ENCODE assay signal across 15 mouse cellular contexts in genomic region chr13:11927727-11928126, GRCm38 (mm10).
DNase-seq lines count a peak whose midpoint lies in the region; ATAC-seq and TF ChIP-seq lines count a peak whose summit lies in the region.
"Had no signal": no experiment of that assay in that cellular context is flagged by ENCODE, and none has a peak within 500 bp of the region (broad histone marks: within the 10 kb centered on the region; RNA-seq: fewer than 3 reads in every experiment).

No protein-coding gene starts in this region.

- H3K4me3 ChIP-seq in gastrocnemius, adult 2 months: no peak overlapping the region
- H3K4me3 ChIP-seq in liver, postnatal 0 days (ENCODE audit: low read depth, low read length): no peak overlapping the region
- H3K4me3 ChIP-seq in liver, embryonic 12.5 days: no peak overlapping the region
- H3K4me3 ChIP-seq in ES-Bruce4 (ENCODE audit: low read depth, low read length): no peak overlapping the region
- H3K4me3 ChIP-seq: limb, embryonic 15.5 days; lung, embryonic 15.5 days had no signal

- no peak for ATAC-seq in liver, postnatal 0 days
- no peak for ATAC-seq in liver, embryonic 12.5 days

- 63% methylated on average over 4 of the region's 4 CpGs for WGBS in liver, postnatal 0 days (ENCODE audit: insufficient replicate concordance)
- 63% methylated on average over 4 of the region's 4 CpGs for WGBS in liver, embryonic 12.5 days (ENCODE audit: insufficient replicate concordance)

- no peaks in the 10 kb centered on the region for H3K4me1 ChIP-seq in liver, postnatal 0 days (ENCODE audit: insufficient read depth)
- H3K4me1 ChIP-seq in liver, embryonic 12.5 days: peaks cover 12% of the 10 kb centered on the region; the same call in 1 of the 2 replicates
- H3K4me1 ChIP-seq in ES-Bruce4 (ENCODE audit: control insufficient read depth, insufficient read depth, low read length): no peaks in the 10 kb centered on the region
- H3K4me1 ChIP-seq: limb, embryonic 15.5 days; lung, embryonic 15.5 days had no signal

- no peak for TF ChIP-seq POLR2A in ES-Bruce4 (IDR thresholded peaks at IDR 0.05; ENCODE audit: insufficient read depth, low read length)

- no peaks in the 10 kb centered on the region for H3K9me3 ChIP-seq in liver, postnatal 0 days (ENCODE audit: low read length)
- no peaks in the 10 kb centered on the region for H3K9me3 ChIP-seq in liver, embryonic 12.5 days (replicated peaks)
- no peaks in the 10 kb centered on the region for H3K9me3 ChIP-seq in ES-Bruce4 (replicated peaks; ENCODE audit: control insufficient read depth, insufficient read depth, low read length, poor library complexity, severe bottlenecking)
- H3K9me3 ChIP-seq: limb, embryonic 15.5 days; lung, embryonic 15.5 days had no signal

- peak; percentile 3; the same call in 1 of the 2 replicates for TF ChIP-seq CTCF in gastrocnemius, adult 2 months (IDR thresholded peaks at IDR 0.05)
- TF ChIP-seq CTCF in liver, postnatal 0 days (IDR thresholded peaks at IDR 0.05; ENCODE audit: low read depth): peak; percentile 47
- peak; percentile 62 for TF ChIP-seq CTCF in ES-Bruce4 (IDR thresholded peaks at IDR 0.05; ENCODE audit: low read depth, low read length)

- intact Hi-C loops in gastrocnemius, adult 2 months (cut with DNase I): no loop called here

- no peak overlapping the region for H3K9ac ChIP-seq in liver, postnatal 0 days (replicated peaks)
- no peak overlapping the region for H3K9ac ChIP-seq in liver, embryonic 12.5 days
- no peak overlapping the region for H3K9ac ChIP-seq in ES-Bruce4 (ENCODE audit: low read depth, poor library complexity, severe bottlenecking)
- H3K9ac ChIP-seq: hindbrain, embryonic 14.5 days; limb, embryonic 15.5 days; lung, embryonic 15.5 days had no signal

- H3K27ac ChIP-seq in gastrocnemius, adult 2 months: no peak overlapping the region
- no peak overlapping the region for H3K27ac ChIP-seq in liver, postnatal 0 days (ENCODE audit: low read depth)
- H3K27ac ChIP-seq in liver, embryonic 12.5 days: no peak overlapping the region
- peak overlapping the region; percentile 18; the same call in 1 of the 2 replicates for H3K27ac ChIP-seq in ES-Bruce4 (ENCODE audit: insufficient read depth, low read length)
- H3K27ac ChIP-seq: hindbrain, embryonic 14.5 days; limb, embryonic 15.5 days; lung, embryonic 15.5 days had no signal

- H3K36me3 ChIP-seq in liver, postnatal 0 days (replicated peaks; ENCODE audit: insufficient read depth, low read length): no peaks in the 10 kb centered on the region
- H3K36me3 ChIP-seq in liver, embryonic 12.5 days: no peaks in the 10 kb centered on the region
- H3K36me3 ChIP-seq in ES-Bruce4 (ENCODE audit: control insufficient read depth, insufficient read depth, low read length, poor library complexity, severe bottlenecking): no peaks in the 10 kb centered on the region
- H3K36me3 ChIP-seq: limb, embryonic 15.5 days; lung, embryonic 15.5 days had no signal

- DNase-seq in gastrocnemius, adult 2 months: no peak
- DNase-seq in gastrocnemius, postnatal 25 days: no peak
- DNase-seq in liver, postnatal 0 days: no peak
- DNase-seq in ZHBTc4 (ENCODE audit: low read depth, low spot score): peak; percentile 90
- DNase-seq in embryo, embryonic 10.5 days (ENCODE audit: low spot score): no peak
- DNase-seq: gastrocnemius, postnatal 36 days; kidney, adult 2 months; kidney, postnatal 36 days; spleen, adult 18-20 months had no signal

- H3K4me2 ChIP-seq in liver, postnatal 0 days (ENCODE audit: low read depth, low read length): no peak overlapping the region
- H3K4me2 ChIP-seq in liver, embryonic 12.5 days: no peak overlapping the region
- H3K4me2 ChIP-seq: heart, embryonic 11.5 days; hindbrain, embryonic 14.5 days; limb, embryonic 15.5 days; lung, embryonic 15.5 days had no signal

- no peak for TF ChIP-seq EP300 in liver, postnatal 0 days (IDR thresholded peaks at IDR 0.05; ENCODE audit: low read depth)
- no peak for TF ChIP-seq EP300 in ES-Bruce4 (IDR thresholded peaks at IDR 0.05; ENCODE audit: insufficient read depth, low read depth, low read length)

- no peaks in the 10 kb centered on the region for H3K27me3 ChIP-seq in liver, postnatal 0 days (ENCODE audit: insufficient read depth, low read length)
- H3K27me3 ChIP-seq in liver, embryonic 12.5 days (replicated peaks): no peaks in the 10 kb centered on the region
- no peaks in the 10 kb centered on the region for H3K27me3 ChIP-seq in ES-Bruce4 (ENCODE audit: control insufficient read depth, insufficient read depth, low read length, poor library complexity, severe bottlenecking)
- H3K27me3 ChIP-seq: limb, embryonic 15.5 days; lung, embryonic 15.5 days had no signal

Comparison
In these comparisons a context has a peak if more than half of its experiments do, and no peak if none do; other contexts are left out.
1. CTCF ChIP-seq: peak in every context shown above with its lines; median percentile 62 in ES-Bruce4; 47 in liver, postnatal 0 days; 3 in gastrocnemius, adult 2 months.